Mouse (Mus musculus) heart, embryonic 13.5 days (tissue): ENCODE measurements around the gene Gnai2. TPM values are rescaled to one million over a fixed set of nuclear protein-coding genes. Genes with fewer than 3 reads are reported as not detected.

ENCODE experiments used
- ATAC-seq: fragments of 200-750 bp; cut with Nextera tagmentation; 2 replicates; pipeline ENCODE4 v1.8.0; 2017; ENCODE audit warnings: moderate TSS enrichment; ENCODE audit not compliant: insufficient number of reproducible peaks, low FRiP score, low TSS enrichment; ENCODE audit errors: extremely low read depth
- H3K27ac ChIP-seq: fragments of 300-500 bp; sonication (generic); replicated peaks from 2 replicates; pipeline ENCODE4 v1.5.1; 2015; ENCODE audit warnings: moderate library complexity, mild to moderate bottlenecking, inconsistent platforms
- H3K27me3 ChIP-seq: fragments of 300-500 bp; sonication (generic); replicated peaks from 2 replicates; pipeline ENCODE4 v1.6.1; 2015; ENCODE audit warnings: mild to moderate bottlenecking, inconsistent platforms
- H3K36me3 ChIP-seq: fragments of 300-500 bp; sonication (generic); 2 replicates; pipeline ENCODE4 v1.6.1; 2015; ENCODE audit warnings: mild to moderate bottlenecking, inconsistent platforms
- H3K4me1 ChIP-seq: fragments of 300-500 bp; sonication (generic); 2 replicates; pipeline ENCODE4 v1.6.1; 2015; ENCODE audit warnings: inconsistent platforms
- H3K4me2 ChIP-seq: fragments of 300-500 bp; sonication (generic); 2 replicates; pipeline ENCODE4 v1.6.1; 2015; ENCODE audit warnings: inconsistent platforms, mild to moderate bottlenecking, moderate library complexity
- H3K4me3 ChIP-seq: fragments of 300-500 bp; sonication (generic); 2 replicates; pipeline ENCODE4 v1.5.1; 2015; ENCODE audit warnings: moderate library complexity, mild to moderate bottlenecking, inconsistent platforms
- H3K9ac ChIP-seq: fragments of 300-500 bp; sonication (generic); 2 replicates; pipeline ENCODE4 v1.6.1; 2015; ENCODE audit warnings: inconsistent platforms, mild to moderate bottlenecking, moderate library complexity
- H3K9me3 ChIP-seq: fragments of 300-500 bp; sonication (generic); 2 replicates; pipeline ENCODE4 v1.6.1; 2016; ENCODE audit warnings: inconsistent platforms
- WGBS: fragments of 180-500 bp; shearing (Covaris S2); methylation state at CpG from one replicate; pipeline ENCODE4 v1.1.7; 2015; ENCODE audit warnings: mixed read lengths; 5-methylcytosine and 5-hydroxymethylcytosine counted together
- polyA plus RNA-seq: library from polyadenylated mRNA; unstranded; fragments of >200 nt; fragmentation: Nextera tagmentation; extraction: Ambion mirVana; gene quantifications from 2 replicates; pipeline ENCODE4 v1.2.1, GENCODE M21; 2015

Gnai2 gene
- polyA plus RNA-seq, 1 experiment from 2014 or later, result 387 TPM

DNA sequence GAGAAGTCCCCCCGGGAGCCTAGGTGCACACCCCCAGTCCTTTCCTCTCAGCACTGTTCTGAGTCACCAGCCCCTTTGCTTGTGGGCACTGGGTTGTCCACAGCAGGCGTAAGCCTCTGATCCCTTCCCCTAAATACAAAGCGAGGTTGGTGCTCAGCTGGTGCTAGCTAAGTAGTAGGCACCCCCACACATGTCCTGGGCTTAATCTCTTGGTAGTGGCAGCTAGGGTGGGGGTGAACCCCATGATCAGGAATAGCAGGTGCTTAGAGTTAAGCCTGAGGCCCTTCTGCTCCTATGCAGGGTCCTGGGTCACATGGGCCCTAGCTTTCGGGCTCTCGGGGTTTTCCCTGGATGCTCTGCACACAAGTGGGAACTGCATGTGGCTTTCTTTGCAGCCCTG lies 22.0 kb upstream of the Gnai2 start:
- no peak overlapping the region for H3K9ac ChIP-seq
- no peaks in the 10 kb centered on the region for H3K9me3 ChIP-seq
- H3K27me3 ChIP-seq, result peaks cover 9% of the 10 kb centered on the region
- H3K36me3 ChIP-seq, result no peaks in the 10 kb centered on the region
- no peak for ATAC-seq
- no peak overlapping the region for H3K27ac ChIP-seq
- no peaks in the 10 kb centered on the region for H3K4me1 ChIP-seq
- 77% methylated on average over 5 of the region's 5 CpGs for WGBS
- H3K4me2 ChIP-seq, result no peak overlapping the region
- H3K4me3 ChIP-seq, result no peak overlapping the region

DNA sequence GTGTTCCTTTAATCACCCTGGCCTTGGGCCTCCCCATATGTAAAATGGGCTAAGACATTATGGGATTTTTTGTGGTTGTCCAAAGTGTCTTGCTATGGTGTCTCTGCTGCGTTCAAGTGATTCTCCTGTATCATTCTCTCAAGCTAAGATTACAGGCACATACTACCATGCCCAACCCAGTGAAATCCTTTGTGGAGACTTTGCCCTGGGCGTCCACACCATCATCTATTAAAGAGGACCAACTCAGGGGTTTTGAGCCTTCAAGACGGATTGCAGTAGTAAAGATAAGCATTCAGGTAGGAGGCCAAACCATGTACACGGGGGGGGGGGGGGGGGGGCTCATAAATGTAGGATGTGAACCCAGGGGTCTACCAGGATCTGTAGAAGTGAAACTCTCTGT lies 19.4 kb upstream of the Gnai2 start:
- Histone ChIP-seq H3K4me3 (no peak overlapping the region), H3K4me2 (no peak overlapping the region), H3K27me3 (peaks cover 7% of the 10 kb centered on the region; the same call in 1 of the 2 replicates), H3K4me1 (peaks cover 15% of the 10 kb centered on the region), H3K36me3 (no peaks in the 10 kb centered on the region), H3K27ac (no peak overlapping the region), H3K9me3 (no peaks in the 10 kb centered on the region), H3K9ac (no peak overlapping the region)
- 72% methylated on average over 4 of the region's 4 CpGs for WGBS
- ATAC-seq, result no peak

DNA sequence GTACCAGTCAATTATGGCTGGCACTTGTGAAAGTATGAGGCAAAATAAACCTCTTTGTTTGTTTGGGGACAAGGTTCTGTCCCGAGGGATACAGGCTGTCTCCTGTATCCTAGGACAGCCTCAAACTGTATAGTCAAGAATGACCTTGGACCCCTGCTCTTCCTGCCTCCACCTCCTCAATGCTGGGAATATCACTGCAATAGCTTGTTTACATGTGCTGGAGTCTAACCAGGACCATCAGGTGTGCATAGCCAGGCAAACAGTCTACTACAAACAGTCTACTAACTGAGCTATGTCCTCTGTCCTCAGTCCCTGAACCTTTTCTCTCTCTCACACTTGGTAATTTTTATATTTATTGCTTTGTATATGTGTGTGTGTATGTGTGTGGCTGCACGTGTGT lies 18.3 kb upstream of the Gnai2 start:
- H3K4me1 ChIP-seq, result peaks cover 18% of the 10 kb centered on the region
- no peak for ATAC-seq
- H3K4me3 ChIP-seq, result no peak overlapping the region
- no peak overlapping the region for H3K27ac ChIP-seq
- H3K9ac ChIP-seq, result no peak overlapping the region
- no peak overlapping the region for H3K4me2 ChIP-seq
- 75% methylated on average over 2 of the region's 2 CpGs for WGBS
- no peaks in the 10 kb centered on the region for H3K36me3 ChIP-seq
- peaks cover 8% of the 10 kb centered on the region; the same call in 1 of the 2 replicates for H3K27me3 ChIP-seq
- H3K9me3 ChIP-seq, result no peaks in the 10 kb centered on the region

DNA sequence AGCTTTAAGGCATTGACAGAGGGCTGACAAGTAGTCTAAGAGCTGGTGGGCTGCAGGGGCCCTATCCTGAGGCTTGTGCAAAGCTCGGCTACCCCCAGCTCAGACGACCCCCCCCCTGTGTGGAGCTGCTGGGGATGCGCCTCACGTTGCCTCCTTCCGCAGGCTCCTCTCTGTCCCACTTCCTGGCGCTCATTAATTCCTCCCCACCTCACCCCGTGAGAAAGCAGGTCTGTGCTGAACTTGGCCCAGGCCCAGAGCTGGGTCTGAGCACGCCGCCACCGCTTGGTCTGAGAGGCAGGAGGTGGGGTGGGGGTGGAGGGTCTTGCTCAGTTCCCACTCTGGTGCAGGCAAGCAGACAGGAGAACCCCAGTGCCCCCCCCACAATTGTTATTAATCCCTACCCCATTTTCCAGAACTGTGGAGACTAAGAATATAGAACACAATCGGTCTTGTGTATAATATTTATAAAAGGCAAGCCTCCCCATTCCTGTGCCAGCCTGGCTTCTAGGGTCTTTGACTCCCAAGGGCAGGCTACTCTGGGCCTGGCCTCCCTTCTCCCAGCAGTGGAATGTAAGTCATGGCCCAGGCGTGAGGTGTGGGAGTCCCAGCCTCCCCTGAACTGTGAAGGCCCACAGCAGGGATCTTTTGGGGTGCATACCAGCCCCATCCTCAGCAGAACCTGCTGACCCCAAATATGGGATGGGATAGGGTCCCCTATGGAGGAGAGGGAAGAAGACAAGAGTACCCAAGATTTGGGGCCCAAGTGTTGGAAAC lies 15.7 kb upstream of the Gnai2 start:
- Histone ChIP-seq H3K9me3 (no peaks in the 10 kb centered on the region), H3K9ac (peak overlapping the region; percentile 17; the same call in 1 of the 2 replicates), H3K36me3 (no peaks in the 10 kb centered on the region), H3K27me3 (peaks cover 12% of the 10 kb centered on the region; the same call in 1 of the 2 replicates), H3K4me1 (peaks cover 18% of the 10 kb centered on the region), H3K27ac (no peak overlapping the region), H3K4me2 (no peak overlapping the region), H3K4me3 (no peak overlapping the region)
- no peak for ATAC-seq
- 20% methylated on average over 12 of the region's 12 CpGs for WGBS

DNA sequence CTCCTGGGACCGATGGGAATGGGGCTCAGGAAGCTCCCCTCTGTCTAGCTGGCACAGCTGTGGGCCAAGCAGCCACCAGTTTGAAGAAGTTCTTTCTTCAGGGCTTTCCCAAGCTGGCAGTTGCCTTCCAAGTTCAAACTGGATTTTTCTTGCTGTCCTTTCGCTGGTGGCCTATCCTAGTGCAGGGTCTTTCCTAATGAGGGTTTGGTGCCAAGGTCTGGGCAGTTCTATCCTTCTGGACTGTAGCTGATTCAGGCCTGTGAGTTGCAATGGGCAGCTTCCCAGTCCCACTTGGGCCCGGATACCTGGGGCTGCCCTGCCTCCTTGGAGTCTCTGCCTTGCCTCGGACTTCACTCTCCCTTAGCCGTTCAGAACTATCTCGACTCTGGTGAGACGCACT lies 15.1 kb upstream of the Gnai2 start:
- Histone ChIP-seq H3K9me3 (no peaks in the 10 kb centered on the region), H3K4me2 (no peak overlapping the region), H3K27ac (no peak overlapping the region), H3K4me3 (no peak overlapping the region), H3K27me3 (peaks cover 11% of the 10 kb centered on the region; the same call in 1 of the 2 replicates), H3K9ac (peak overlapping the region; percentile 17; the same call in 1 of the 2 replicates), H3K36me3 (no peaks in the 10 kb centered on the region), H3K4me1 (peaks cover 20% of the 10 kb centered on the region)
- 71% methylated on average over 7 of the region's 7 CpGs for WGBS
- no peak for ATAC-seq

DNA sequence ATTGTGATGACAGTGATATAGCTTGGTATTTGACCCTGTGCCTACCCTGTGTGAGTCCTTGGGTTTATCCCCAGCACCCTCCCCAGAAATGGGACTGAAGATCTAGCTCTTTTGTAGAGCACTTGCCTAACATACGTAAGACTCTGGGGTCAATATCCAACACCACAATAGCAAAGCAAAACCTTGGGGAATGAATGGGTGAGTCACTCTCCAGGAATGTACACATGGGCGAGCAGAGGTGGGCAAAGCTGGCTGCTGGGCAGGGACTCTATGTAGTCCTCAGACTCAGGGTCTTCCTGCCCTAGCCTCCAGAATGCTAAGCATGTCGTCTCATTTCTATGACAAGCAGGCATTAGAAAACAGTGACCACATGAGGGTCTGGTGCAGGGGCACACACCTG lies 13.6 kb upstream of the Gnai2 start:
- Histone ChIP-seq H3K36me3 (no peaks in the 10 kb centered on the region), H3K27me3 (peaks cover 15% of the 10 kb centered on the region; the same call in 1 of the 2 replicates), H3K27ac (no peak overlapping the region), H3K4me3 (no peak overlapping the region), H3K4me2 (no peak overlapping the region), H3K4me1 (peaks cover 31% of the 10 kb centered on the region), H3K9ac (no peak overlapping the region), H3K9me3 (no peaks in the 10 kb centered on the region)
- no peak for ATAC-seq
- WGBS, result 48% methylated on average over 3 of the region's 3 CpGs

DNA sequence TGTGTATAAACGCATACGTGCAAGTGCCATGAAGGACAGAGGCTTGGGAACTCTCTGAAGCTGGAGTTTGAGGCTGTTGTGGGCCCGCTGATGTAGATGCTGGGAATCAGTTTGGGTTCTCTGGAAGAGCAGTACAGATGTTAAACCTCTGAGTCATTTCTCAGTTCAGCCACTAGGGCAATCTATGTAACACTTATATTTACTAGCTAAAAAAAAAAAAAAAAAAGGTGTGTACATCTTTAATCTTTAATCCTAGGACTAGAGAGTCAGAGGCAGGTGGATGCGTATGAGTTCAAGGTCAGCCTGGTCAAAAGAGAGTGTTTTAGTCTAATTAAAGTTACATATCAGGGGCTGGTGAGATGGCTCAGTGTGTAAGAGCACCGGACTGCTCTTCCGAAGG lies 11.8 kb upstream of the Gnai2 start:
- H3K9ac ChIP-seq, result no peak overlapping the region
- no peaks in the 10 kb centered on the region for H3K36me3 ChIP-seq
- ATAC-seq, result no peak
- H3K27me3 ChIP-seq, result peaks cover 15% of the 10 kb centered on the region; the same call in 1 of the 2 replicates
- no peak overlapping the region for H3K27ac ChIP-seq
- H3K4me2 ChIP-seq, result no peak overlapping the region
- no peaks in the 10 kb centered on the region for H3K9me3 ChIP-seq
- H3K4me3 ChIP-seq, result no peak overlapping the region
- H3K4me1 ChIP-seq, result peaks cover 31% of the 10 kb centered on the region
- WGBS, result 78% methylated on average over 6 of the region's 6 CpGs

DNA sequence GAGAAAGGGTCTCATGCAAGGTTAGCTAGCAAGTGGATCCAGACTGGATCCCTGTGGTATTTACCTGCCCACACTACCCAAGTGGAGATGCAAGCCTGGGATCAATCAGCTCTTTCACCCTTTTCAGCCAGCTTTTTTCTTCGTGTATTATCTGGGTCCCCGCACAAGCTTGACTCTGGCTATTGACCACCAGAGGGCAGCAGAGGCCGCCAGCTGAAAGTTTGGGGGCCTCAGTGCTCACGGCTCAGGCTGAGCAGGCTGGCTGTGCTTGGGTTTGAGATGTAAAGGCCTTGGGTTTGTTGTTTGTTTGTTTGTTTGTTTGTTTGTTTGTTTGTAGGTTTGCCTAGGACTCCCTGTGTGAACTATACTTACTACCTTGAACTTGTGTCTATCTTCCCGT lies 10.4 kb upstream of the Gnai2 start:
- Histone ChIP-seq H3K27ac (no peak overlapping the region), H3K4me3 (no peak overlapping the region), H3K4me2 (no peak overlapping the region; the same call in 1 of the 2 replicates), H3K9ac (no peak overlapping the region), H3K4me1 (peaks cover 24% of the 10 kb centered on the region), H3K9me3 (no peaks in the 10 kb centered on the region), H3K27me3 (peaks cover 15% of the 10 kb centered on the region; the same call in 1 of the 2 replicates), H3K36me3 (no peaks in the 10 kb centered on the region)
- ATAC-seq, result no peak
- 15% methylated on average over 5 of the region's 5 CpGs for WGBS

DNA sequence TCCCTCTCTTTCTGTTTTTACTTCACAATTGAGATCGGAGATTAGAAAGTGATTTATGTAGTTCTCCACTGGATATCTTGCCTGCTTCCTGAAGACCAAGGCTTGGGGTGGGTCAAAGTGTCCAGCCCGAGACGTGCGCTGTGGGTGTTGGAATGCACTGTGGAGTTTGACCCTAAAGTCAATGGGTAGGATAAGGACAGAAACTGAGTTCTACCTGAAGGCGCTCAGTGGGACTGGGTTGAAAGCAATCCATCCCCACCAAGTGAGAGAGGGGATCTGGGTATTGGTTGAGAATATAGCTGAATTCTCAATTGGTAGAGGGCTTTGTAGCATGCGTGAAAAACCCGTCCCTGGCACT lies 10.0 kb upstream of the Gnai2 start:
- no peaks in the 10 kb centered on the region for H3K36me3 ChIP-seq
- no peak for ATAC-seq
- no peak overlapping the region for H3K27ac ChIP-seq
- peak overlapping the region; percentile 82 for H3K9ac ChIP-seq
- H3K4me2 ChIP-seq, result peak overlapping the region; percentile 76
- peak overlapping the region; percentile 49; the same call in 1 of the 2 replicates for H3K4me3 ChIP-seq
- peaks cover 21% of the 10 kb centered on the region for H3K4me1 ChIP-seq
- 46% methylated on average over 7 of the region's 7 CpGs for WGBS
- H3K9me3 ChIP-seq, result no peaks in the 10 kb centered on the region
- H3K27me3 ChIP-seq, result peaks cover 15% of the 10 kb centered on the region; the same call in 1 of the 2 replicates

DNA sequence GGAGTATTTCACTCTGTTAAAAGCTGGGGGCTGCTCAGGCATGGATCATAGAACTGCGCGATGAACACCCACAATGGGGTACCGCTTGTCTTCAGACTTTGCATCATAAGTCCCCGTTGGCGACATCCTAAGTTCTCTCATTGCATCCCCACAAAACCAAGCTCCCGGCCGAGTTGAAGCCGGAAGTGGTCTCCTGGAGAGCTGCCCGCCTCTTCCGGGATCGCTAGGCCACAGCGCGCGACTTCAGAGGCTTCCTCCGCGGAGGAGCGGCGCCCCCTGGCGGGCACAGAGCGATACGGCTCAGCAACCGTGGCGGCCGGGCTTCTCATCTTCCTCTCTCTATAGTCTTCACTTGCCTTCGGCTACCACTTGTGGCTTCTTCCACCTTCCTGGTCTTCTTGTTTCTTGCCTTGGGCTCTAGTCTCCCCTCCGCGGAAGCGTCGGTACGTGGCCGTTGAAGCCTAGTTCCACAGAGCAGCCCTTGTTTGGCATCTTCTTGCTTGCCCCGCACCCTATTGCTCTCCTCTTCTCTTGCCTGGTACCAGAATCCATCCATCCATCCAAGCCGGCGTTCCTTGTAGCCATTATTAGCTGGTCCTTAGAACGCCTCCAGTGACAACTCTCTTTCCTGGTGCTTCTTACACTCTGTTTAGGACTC lies 9.5 kb upstream of the Gnai2 start:
- Histone ChIP-seq H3K9ac (peak overlapping the region; percentile 82), H3K4me2 (peak overlapping the region; percentile 76), H3K36me3 (no peaks in the 10 kb centered on the region), H3K27ac (peak overlapping the region; percentile 62), H3K4me1 (peaks cover 18% of the 10 kb centered on the region), H3K9me3 (no peaks in the 10 kb centered on the region), H3K4me3 (peak overlapping the region; percentile 49), H3K27me3 (peaks cover 11% of the 10 kb centered on the region; the same call in 1 of the 2 replicates)
- 3% methylated on average over 35 of the region's 35 CpGs for WGBS
- ATAC-seq, result peak; percentile 60; the same call in 1 of the 2 replicates

DNA sequence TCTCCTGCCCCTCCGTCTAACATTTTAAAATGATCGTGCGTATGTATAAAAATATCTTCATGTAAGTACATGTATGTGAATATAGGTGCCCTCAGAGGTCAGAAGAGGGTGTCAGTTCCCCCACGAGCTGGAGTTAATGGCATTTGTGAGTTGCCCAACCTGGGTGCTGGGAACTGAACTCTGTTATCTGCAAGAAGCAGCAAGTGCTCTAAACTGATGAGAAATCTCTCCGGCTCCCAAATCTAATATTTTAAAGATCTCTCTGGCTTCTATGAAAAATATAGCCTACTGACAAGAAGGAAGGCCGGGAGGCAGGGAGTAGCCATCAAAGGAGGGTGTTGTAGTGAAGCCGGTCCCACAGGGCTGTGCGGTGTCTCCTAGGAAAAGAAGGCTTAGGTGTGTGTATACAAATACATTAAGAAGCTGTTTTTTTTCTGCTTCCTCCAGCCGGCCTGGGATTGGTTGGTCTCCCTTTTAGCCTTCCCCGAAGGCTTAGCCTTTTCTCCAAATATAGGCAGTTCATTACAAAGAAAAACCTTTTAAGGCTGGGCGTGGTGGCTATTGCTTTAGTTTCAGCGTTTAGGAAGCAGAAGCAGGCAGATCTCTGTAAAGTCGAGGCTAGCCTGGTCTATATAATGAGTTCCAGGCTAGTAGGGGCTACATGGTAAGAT lies 8.5 kb upstream of the Gnai2 start:
- H3K4me1 ChIP-seq, result peaks cover 16% of the 10 kb centered on the region
- ATAC-seq, result no peak
- H3K9ac ChIP-seq, result no peak overlapping the region; the same call in 1 of the 2 replicates
- 86% methylated on average over 13 of the region's 13 CpGs for WGBS
- H3K4me2 ChIP-seq, result peak overlapping the region; percentile 76
- H3K27ac ChIP-seq, result 0 out of 2 replicates have a peak overlapping the region, but pooled peaks have one; percentile 62
- H3K36me3 ChIP-seq, result no peaks in the 10 kb centered on the region
- peak overlapping the region; percentile 49 for H3K4me3 ChIP-seq
- H3K27me3 ChIP-seq, result peaks cover 10% of the 10 kb centered on the region; the same call in 1 of the 2 replicates
- no peaks in the 10 kb centered on the region for H3K9me3 ChIP-seq
